Mouse (Mus musculus) right cerebral cortex, postnatal 4 days (tissue): ENCODE measurements at regions not wholly inside any gene's neighbourhood (a gene's known extent, or its start where the extent isn't known, plus 50 kb on each side); places are given as distances from the start of the nearest gene placed in this dataset.

Experiments used
- DNase-seq: peaks from one replicate; pipeline ENCODE4 v3.0.0-alpha.2; 2022

DNA sequence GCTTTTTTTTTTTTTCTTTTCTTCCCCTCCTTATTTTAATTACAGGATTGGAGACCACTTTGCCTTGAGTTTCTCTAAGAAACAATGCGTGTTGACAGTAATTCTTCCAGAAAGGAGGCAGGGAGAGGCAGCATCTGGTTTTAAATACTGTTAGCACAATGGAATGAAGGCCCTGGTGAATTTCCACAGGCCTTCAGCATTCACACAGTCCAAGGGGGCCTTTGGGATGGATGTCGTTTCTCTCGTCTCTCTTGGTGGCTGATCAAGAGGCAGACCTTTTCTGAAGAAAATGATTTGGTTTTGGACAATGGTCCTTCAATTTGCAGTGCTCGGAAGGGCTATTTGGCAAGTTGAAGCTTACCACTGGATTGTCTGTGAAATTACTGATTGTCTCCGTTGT lies 321.4 kb downstream of the Lmx1a start:
- DNase-seq: no peak

DNA sequence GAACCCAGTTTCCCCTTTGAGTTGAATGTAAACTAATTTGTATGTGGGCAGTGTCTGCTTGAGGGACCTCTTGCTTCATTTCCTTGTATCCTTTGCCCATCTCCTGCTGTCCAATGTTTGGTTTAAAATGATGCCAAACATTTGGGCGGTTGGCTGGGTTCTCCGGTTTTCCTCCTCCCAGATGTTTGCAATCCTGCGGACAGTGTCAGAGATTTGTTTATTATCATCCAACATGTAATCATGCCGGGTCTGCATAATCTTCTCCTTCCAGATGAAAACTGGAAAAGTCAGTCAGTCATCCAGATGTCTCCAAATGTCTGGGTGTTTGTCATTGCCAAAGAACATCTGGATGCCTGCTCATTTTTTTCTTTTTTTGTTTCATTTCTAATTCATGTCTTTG lies 323.0 kb downstream of the Lmx1a start:
- no peak for DNase-seq

DNA sequence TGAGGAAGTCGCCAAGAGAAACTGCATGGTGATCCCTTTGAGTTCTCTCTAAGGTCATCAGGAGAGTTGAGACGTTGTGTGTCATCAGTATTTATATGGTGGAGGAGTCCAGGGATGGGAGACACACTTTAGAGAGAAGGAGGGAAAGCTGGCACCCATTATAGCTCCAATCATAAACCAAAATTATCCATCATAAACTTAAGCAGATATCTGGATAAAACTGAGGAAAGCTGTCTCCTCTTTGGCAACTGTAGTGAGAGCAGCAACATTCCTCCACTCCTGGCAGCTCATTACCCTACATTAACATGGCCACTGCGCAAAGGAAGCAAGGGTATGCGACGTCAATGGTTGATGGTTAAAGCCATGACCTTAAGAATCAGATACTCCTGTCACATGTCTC lies 323.6 kb downstream of the Lmx1a start:
- DNase-seq: no peak

DNA sequence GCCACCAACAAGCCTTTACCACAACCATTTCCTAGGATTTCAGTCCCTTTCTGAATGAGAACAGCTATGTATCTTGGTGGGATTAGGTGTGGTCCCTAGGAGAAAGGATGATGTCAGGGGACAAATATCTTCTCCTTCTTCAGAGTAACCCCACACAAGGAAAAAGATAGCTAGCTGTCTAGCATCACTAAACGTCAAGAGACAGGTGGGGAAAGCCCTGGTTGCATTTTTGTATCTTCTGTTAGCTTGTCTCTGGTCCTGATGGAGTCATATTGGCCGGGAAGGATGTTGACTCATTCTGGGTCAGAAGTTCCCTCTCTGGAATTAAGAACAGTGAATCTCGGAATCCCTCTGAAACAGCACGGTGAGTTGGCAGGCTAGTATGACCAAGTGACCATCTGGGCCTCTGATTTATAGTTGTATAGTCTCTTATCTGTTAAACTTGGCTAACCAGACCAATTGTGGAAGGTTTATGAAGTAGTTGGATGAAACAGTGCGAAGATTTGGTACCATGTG lies 327.4 kb downstream of the Lmx1a start:
- DNase-seq: no peak

DNA sequence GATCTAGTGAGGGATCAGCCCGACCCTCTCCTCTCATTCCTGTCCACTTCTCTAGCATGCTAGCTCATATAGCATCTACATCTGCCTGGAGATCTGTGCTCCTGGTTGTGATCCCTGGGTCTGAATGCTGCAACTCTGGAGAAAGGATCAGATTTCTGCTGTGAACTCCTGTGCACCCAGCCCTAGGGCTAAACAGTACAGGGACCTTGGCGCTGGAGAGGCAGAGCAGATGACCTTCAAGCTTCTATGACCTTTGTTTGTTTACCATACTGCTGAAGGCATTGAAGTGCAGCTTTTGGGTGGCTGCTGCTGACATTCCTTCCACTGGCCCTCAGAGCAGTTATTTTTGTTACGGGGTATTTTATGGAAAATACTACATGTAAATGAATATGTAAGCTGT lies 337.4 kb downstream of the Lmx1a start:
- no peak for DNase-seq

DNA sequence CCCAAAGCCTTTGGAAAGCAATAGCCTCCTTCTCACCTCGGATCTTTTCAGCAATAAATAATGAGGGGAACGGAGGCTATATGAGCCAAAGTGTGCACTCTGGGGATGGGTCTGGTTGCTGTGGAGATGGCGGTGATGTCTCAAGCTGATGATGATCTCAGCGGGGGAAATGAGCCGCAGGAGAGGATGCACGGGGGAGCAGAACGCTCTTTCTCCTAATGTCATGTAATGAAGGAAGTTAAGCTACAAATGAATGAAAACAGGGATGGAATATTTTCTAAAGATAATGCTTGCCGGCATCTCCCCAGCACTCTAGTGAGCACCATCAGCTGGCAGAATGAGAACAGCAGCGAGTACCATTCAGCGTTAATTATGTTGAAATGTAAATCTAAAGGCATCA lies 355.7 kb downstream of the Lmx1a start:
- DNase-seq: peak; percentile 19

DNA sequence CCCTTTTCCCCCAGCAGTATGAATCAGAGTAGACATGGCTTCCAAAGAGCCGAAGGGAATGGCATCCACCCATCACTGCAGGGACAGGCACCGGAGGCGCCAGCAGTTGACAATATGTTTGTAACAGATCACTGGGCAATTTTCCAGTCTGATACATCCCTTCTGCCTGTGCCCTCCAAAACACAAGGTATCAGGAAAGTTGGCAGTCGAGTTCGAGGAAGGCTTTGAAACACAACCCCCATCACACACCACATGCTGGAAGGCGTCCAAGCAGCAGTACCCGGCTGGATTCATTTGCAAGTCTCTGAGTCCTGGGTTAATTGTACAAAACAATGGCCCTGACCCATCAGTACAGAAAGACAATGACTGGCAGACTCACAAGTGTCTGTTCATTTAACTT lies 357.3 kb downstream of the Lmx1a start:
- peak; percentile 41 for DNase-seq

DNA sequence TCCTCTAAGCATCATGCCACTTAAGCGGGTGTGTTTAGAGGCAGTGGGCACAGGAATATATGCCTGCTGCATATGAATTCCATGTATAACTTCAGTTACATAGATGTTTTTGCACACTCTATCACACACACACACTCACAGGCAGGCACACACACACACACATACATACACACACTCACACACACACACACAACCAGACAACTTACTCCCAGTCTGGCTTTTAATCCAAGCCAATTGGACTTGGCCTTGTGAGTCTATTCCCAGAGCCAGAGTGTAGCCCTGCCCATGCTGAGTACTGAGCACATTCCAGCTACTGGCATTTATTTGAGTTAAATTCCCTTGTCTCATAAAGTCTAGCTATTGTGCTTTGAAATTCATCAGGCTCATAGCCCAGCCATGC lies 357.7 kb downstream of the Lmx1a start:
- no peak for DNase-seq

DNA sequence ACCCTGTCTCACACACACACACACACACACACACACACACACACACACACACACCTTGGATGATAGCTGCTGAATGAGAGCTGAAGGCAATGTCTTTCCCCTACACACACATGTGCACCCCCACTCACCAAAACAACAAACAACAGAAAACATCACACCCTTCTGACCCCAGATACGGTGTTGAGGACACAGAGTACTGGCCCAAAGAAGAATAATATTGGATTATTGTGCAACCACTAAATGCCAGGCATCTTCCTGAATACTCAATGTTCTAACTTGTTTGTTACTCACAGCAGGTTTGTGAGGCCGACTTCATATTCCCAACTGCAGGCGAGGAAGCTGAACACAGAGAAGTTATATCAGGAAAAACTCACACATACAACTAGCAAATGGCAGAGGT lies 360.9 kb downstream of the Lmx1a start:
- DNase-seq: no peak

DNA sequence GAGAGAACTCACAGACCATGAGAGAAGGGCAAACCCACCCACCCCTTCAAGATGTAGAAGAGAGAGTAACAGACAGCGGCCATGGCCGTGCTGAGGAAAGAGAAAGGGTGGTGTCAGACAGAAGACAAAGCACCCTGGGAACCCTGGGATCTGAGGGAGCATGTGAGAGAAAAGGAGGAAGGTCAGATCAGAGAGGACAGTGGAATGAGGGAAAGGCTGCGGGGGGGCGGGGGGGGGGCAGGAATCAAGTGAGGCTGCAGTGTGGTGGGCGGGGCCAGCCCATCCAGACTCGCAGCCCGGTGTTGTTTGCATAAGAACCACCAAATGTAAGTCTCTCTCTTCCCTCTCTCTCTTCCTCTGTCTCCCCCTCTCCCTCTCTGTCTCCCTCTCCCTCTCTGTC lies 367.4 kb downstream of the Lmx1a start:
- DNase-seq: no peak

DNA sequence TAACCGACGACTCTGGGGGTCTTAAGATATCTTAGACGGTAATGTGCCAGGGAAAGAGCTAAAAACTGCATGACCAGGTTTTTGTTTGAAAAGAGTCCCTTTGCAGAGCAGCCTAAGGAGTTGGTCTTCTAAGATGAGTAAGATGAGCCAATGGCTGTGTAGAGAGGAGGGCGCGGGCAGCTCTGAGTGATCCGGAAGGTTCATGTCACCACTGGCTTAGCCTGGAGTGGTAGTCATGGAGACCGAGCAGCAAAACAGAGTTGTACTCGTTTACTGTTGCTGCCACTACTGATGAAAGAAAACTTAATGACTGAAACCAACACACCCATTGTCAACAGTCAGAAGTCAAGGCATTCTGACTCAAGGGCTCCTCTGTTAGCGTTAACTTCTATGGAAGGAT lies 368.4 kb downstream of the Lmx1a start:
- no peak for DNase-seq

DNA sequence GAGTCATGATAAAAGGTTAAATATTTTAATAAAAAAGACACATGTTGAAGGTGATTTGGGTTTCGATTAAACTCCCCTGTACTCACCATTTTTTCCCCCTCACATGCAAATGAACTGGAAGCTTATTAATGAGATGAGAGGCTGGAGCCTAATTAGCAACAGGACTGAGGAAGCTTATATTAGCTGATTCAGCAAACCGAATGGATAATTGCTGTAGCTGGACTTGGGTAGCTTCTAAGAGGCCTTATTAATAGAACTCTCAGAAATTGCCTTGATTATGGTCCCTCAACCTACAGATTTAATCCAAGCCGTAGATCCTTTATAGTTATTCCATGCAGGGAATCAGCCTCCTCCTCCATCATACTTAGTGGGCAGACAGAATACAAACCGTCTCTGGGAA lies 369.7 kb downstream of the Lmx1a start:
- DNase-seq: no peak

DNA sequence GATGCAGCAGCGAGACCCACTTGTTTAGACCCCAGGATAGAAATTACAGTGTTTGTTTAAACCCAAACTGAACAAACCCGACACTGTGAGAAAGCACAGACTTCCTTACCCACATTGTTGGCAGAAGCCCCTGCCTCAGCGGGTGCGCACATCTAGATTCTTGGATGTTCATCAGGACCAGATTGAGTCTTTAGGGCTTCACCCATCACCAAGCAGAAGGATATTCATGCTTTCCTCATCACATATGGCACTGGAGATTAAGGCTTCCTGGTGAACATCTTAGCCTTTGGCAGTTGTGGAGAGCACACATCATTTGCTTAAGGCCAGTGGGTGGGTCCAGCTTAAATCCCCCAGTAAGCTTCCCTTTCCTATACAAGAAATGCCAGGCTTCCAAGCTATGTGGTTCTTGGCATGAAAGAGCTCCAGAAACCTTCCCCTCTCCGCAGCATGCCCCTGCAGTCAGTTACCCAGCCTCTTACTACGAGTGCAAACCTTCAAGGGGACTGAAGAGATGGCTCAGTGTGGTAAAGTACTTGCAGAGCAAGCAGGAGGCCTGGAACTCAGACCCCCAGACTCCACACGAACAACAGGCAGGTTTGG lies 367.9 kb downstream of the Pbx1 start:
- DNase-seq: no peak

DNA sequence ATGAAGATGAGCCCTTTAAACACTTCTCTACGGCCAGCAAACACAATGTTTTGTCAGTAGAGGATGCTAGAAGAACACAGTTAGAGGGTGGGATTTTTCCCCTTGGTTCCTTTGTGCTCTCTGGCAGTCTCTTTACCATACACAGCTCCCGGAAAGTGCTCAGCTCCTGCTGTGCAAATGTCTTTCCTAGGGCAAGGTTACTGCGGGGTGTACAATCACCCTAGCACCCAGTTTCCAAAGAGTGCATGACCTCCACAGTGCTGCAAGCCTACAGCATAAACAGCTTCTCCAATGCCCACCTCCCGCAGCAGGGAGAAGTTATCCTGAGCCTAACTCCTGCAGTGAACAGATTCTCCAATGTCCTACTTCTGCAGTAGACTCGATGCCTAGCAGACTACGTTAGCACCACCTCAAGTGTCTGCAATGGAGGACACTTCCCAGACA lies 366.4 kb downstream of the Pbx1 start:
- DNase-seq: no peak

DNA sequence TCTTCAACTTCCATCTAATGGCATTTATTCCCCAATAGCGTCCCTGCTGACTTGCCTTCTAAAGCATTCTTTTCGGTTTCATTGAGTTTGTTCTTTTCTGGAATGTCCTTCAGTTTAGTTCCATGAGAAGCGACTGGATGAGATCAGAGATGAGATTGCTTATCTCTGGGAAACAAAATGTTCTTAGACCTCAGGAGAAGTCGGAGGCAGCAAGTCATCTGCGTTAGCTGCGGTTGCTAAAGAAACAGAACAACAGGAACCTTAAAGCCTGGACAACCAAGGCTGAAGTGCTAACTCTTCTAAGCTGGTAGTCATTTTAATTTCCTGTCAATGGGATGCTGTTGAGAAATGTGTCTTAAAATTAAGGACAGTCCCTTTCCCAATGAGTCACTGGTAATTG lies 365.3 kb downstream of the Pbx1 start:
- DNase-seq: no peak

DNA sequence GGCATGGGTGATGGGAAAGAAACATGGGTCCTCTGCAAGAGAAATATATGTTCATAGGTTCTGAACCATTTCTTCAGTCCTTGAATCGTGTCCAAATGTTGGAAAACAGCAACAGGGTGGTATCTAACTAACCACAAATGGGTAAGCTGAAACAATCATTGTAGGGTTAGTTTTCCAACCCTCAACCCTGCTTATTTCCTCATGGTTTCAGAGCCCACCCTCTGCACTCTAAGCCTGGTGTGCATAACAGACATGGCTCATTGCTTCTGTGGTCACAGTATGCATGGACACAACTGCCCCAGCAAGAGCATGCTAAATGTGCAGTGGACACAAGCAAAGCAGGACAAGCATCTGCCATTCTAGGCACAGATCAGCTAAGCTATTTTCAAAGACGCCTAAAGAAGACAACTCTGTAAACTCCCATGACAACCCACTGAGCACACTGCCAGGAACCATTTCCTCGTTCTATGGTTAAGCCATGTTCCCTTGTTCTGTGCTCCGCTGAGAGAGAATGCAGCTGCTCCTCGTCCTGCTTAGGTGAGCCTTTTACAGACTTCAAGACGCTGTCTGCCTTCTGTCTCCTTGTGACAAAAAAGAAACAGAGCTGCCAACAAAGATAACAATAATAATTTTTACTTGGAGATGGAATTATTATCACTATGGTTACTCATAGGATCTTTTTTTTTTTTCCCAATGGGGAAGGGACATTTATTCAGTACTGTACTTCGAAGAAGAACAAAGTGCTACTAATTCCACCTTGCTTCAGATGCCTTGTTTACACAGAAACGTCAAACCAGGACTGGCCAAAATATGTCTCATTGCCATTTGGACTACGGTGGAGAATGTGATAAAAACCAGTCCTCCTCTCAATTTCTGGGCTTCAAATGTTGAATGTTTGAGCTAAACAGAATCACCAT lies 363.8 kb downstream of the Pbx1 start:
- no peak for DNase-seq

DNA sequence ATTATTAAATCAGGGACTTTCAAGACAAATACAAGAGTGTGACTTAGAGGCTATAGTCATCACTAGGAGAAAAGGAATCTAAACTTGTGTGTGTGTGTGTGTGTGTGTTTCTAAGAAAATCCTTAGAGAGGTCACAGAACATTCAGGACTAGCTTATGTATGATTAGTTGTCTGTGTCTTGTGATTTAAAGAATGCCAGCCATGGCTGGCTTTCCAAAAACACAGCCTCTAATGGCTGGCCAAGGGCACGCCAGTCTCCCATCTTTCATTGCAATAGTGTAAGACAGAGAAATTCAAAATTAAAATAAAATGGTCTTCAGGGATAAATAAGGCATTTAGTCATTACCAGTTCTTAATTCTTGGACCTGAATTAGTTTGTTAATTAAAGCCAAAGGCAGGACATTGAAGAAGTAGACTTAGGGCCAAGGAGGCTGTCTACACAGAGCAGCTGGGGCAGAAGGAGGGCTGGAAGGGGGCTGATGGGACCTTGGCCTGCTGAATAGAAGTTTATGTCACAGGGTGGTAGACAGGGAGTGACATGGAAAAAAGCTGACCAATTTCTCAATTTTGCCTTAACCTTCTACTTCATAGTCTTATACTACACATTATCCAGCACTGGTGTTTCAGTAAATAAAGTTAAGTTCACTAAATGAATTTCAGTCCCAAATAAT lies 363.0 kb downstream of the Pbx1 start:
- DNase-seq: no peak
